Mouse (Mus musculus) liver, adult 2 months (tissue): ENCODE measurements around the gene Rinl. TPM values are rescaled to one million over a fixed set of nuclear protein-coding genes. Genes with fewer than 3 reads are reported as not detected.

Source experiments
- DNase-seq: peaks from one replicate; pipeline ENCODE4 v3.0.0-alpha.2; 2011; ENCODE audit warnings: low read depth, low spot score; ENCODE audit errors: extremely low read depth
- H3K27ac ChIP-seq: fragments of 200-500 bp; replicated peaks from 2 replicates; pipeline ENCODE4 v1.5.1; 2012; ENCODE audit warnings: low read depth, mild to moderate bottlenecking, control low read depth, inconsistent platforms, low read length; ENCODE audit not compliant: insufficient read depth
- H3K27me3 ChIP-seq: fragments of 200-500 bp; 2 replicates; pipeline ENCODE4 v1.6.1; 2012; ENCODE audit warnings: mild to moderate bottlenecking, moderate library complexity, low read length, inconsistent platforms; ENCODE audit not compliant: control insufficient read depth, insufficient read depth
- H3K36me3 ChIP-seq: fragments of 200-500 bp; 2 replicates; pipeline ENCODE4 v1.6.1; 2012; ENCODE audit warnings: low read length, inconsistent platforms; ENCODE audit not compliant: control insufficient read depth, insufficient read depth
- H3K4me1 ChIP-seq: fragments of 200-500 bp; 2 replicates; pipeline ENCODE4 v1.6.1; 2011; ENCODE audit warnings: low read length; ENCODE audit not compliant: control insufficient read depth, insufficient read depth
- H3K4me3 ChIP-seq: fragments of 200-500 bp; 2 replicates; pipeline ENCODE4 v1.5.1; 2011; ENCODE audit warnings: low read depth, mild to moderate bottlenecking, control low read depth, low read length, moderate library complexity; ENCODE audit not compliant: insufficient read depth
- H3K79me2 ChIP-seq: fragments of 200-500 bp; 2 replicates; pipeline ENCODE4 v1.6.1; 2012; ENCODE audit warnings: inconsistent platforms, mild to moderate bottlenecking, low read length, moderate library complexity; ENCODE audit not compliant: control insufficient read depth, insufficient read depth
- H3K9ac ChIP-seq: fragments of 200-500 bp; 2 replicates; pipeline ENCODE4 v1.6.1; 2012; ENCODE audit warnings: low read depth, mild to moderate bottlenecking, control low read depth, inconsistent platforms, low read length
- CTCF ChIP-seq: fragments of 200-500 bp; IDR thresholded peaks from 2 replicates; pipeline ENCODE4 v1.5.1; 2011; ENCODE audit warnings: low read depth, low read length, control low read depth
- POLR2A ChIP-seq: fragments of 200-500 bp; IDR thresholded peaks from 2 replicates; pipeline ENCODE4 v1.6.1; 2011; ENCODE audit warnings: low read length, control low read depth; ENCODE audit not compliant: insufficient read depth; ENCODE audit errors: extremely low read depth
- WGBS: fragments of 180-500 bp; shearing (Covaris S2); methylation state at CpG from one replicate; pipeline ENCODE4 v1.1.7; 2018; 5-methylcytosine and 5-hydroxymethylcytosine counted together
- polyA plus RNA-seq: library from polyadenylated mRNA; depleted of rRNA; stranded (reverse); fragments of >200 nt; gene quantifications from 2 replicates; pipeline ENCODE4 v1.2.3, GENCODE M21; 2012
- total RNA-seq: library from RNA; depleted of rRNA; stranded (reverse); fragments of >200 nt; gene quantifications from 2 replicates; pipeline ENCODE4 v1.2.3, GENCODE M21; 2014

Rinl gene
- total and polyA plus RNA-seq, 2 experiments, result 1.2 to 1.4 TPM

DNA sequence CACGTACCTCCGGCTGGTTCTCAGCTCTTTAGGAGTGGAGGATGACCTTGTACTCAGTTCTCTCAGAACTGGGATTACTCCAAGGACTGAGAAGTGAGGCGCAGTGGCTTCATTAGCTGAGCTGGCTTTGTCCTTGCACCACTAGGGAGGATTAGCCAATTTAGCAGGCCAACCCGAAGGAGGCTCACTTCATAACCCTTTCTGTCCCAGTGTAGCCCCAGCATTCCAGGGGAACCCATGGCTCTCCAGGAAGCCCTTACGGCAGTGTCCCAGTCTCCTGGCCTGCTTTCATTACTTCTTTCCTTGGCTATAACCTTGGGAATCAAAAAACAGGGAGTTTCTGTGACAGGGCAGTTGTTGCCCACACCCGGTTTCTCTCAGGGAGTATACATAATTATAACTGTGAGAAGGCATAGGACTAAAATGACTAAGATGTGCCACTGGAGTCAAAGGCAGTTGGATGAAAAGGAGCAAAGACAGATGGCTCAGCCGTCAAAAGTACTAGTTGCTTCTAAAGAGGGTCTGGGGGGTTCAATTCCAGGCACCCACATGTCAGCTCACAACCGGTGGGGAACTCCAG, 19.0 kb downstream of the Rinl start:
- Histone ChIP-seq H3K27me3 (no peaks in the 10 kb centered on the region), H3K9ac (peak overlapping the region; percentile 88), H3K27ac (peak overlapping the region; percentile 96), H3K79me2 (peaks cover 9% of the 10 kb centered on the region; the same call in 1 of the 2 replicates), H3K36me3 (peaks cover 3% of the 10 kb centered on the region; the same call in 1 of the 2 replicates), H3K4me1 (peaks cover 13% of the 10 kb centered on the region), H3K4me3 (peak overlapping the region; percentile 79; the same call in 1 of the 2 replicates)
- no peak for DNase-seq
- TF ChIP-seq CTCF (no peak), POLR2A (no peak)
- WGBS, result 45% methylated on average over 6 of the region's 8 CpGs

DNA sequence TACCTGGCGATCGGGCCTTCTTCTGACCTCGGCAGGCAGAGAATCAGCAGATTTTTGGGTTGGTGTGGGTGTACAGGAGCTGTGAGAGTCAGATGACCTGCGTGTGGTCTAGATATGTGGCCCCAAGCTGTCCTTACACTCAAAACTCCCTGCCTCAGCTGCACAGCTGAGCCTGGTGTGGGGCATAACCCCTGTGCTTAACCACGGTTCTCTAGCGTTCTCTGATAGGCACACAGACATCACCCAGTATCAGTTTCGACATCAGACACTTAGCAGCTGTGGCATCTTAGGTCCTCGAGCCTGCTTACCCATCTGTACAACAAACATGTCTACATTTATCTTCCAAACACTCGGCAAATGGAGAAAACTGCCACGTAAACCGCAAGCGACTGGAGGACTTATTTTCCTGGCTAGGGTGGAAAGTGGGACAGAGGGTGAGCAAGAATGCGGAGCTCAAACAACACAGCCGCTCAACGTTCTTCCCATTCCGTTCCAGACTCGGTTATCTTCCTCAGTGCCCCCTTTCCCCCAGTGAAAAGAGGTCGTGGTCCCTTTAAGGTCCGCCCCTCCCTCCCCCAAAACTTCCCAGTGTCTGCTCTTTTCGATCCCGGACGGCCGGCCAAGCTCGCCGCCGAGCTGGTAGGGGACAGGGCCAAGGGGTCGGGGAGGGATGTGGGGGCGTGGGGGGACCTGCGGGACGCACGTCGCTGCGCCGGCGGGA, 19.6 kb downstream of the Rinl start, which contains the start of gene Hnrnpl:
Hnrnpl (plus strand) TSS at position 321 of the 721 bp plus-strand sequence.
- Histone ChIP-seq H3K27me3 (no peaks in the 10 kb centered on the region), H3K27ac (peak within 1 kb of the TSS; percentile 96), H3K4me3 (peak within 1 kb of the TSS; percentile 79), H3K4me1 (peaks cover 9% of the 10 kb centered on the region), H3K36me3 (peaks cover 9% of the 10 kb centered on the region), H3K9ac (peak within 1 kb of the TSS; percentile 88), H3K79me2 (peaks cover 9% of the 10 kb centered on the region; the same call in 1 of the 2 replicates)
- TF ChIP-seq POLR2A (no peak), CTCF (no peak)
- WGBS, result 2% methylated on average over 35 of the region's 35 CpGs
- DNase-seq, result peak; percentile 65

DNA sequence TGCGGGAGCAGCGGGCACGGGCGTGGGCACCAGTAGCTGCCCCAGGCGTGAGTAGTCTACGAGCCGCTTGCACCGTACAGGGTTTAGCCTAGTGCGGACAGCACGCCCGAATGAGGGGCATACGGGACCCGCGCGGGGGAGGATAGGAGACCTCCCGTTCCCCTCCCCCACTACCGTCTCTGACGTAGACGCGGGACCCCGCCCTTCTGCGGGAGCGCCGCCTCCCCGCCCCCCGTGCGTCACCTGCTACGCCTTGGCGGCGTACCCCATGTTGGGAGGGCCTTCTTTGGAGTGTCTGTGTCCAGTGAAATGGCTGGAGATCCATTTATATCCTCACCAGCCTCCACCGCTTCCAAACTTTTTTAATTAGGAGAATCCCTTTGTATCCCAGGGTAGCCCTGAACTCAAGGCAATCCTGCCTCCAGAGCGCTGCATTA, 20.2 kb downstream of the Rinl start:
- DNase-seq, result peak; percentile 77
- WGBS, result 0% methylated on average over 31 of the region's 32 CpGs
- Histone ChIP-seq H3K79me2 (peaks cover 9% of the 10 kb centered on the region; the same call in 1 of the 2 replicates), H3K27me3 (no peaks in the 10 kb centered on the region), H3K9ac (peak overlapping the region; percentile 88), H3K4me1 (peaks cover 7% of the 10 kb centered on the region), H3K36me3 (peaks cover 15% of the 10 kb centered on the region), H3K27ac (peak overlapping the region; percentile 96), H3K4me3 (peak overlapping the region; percentile 79)
- no peak for TF ChIP-seq CTCF
- TF ChIP-seq POLR2A, result no peak

- H3K27ac ChIP-seq, result peak overlapping the region; percentile 96
- H3K36me3 ChIP-seq, result peaks cover 21% of the 10 kb centered on the region
- under 1% methylated on average over 35 of the region's 35 CpGs for WGBS
- TF ChIP-seq POLR2A (no peak), CTCF (no peak)
- H3K4me3 ChIP-seq, result peak overlapping the region; percentile 79
- H3K4me1 ChIP-seq, result peaks cover 7% of the 10 kb centered on the region
- H3K27me3 ChIP-seq, result no peaks in the 10 kb centered on the region
- peaks cover 9% of the 10 kb centered on the region; the same call in 1 of the 2 replicates for H3K79me2 ChIP-seq
- peak overlapping the region; percentile 72 for H3K9ac ChIP-seq
- DNase-seq, result peak; percentile 71
These were observed 20.8 kb downstream of the Rinl start for GRCm38 (mm10) chr7:28809401-28810089.

DNA sequence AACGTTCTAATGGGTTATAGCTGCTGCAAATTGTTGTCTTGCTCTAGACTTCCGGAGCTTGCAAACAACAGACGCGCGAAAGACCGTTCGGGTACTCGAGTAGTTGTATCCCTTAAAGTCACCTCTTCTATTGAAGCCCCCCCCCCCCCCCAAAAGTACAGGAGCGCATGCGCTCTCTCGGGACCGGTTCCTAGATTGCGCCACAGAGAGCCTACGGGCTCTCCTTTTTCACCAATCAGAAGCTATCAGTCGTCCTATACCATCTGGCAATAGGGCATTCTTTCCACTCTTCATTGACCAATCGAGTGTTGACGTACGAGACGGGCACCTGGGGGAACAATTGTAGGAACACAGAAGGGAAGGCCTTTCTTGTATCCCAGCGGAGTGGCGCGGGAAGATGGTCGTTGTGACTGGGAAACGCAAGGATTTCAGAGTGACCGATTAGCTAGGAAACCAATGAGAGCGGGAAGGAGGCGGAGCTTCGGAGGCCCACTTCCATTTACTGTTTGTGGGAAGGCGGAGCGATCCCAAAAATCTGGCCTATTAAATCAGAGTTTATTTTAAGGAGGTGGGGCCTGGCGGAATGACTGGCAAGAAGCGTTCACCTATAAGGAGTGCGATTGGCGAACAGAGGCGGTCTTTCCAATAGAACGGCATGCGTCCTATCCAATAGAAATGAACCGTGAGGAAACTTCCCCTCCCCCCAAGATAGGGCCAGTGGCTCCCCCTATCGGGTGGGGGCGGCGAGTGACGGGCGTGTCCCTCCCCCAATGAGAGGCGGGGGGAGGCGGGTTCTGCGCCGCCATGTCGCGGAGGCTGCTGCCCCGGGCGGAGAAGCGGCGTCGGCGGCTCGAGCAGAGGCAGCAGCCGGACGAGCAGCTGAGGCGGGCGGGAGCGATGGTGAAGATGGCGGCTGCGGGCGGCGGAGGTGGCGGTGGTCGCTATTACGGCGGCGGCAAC, 21.6 kb downstream of the Rinl start:
- under 1% methylated on average over 70 of the region's 70 CpGs for WGBS
- H3K9ac ChIP-seq, result peak overlapping the region; percentile 93
- peaks cover 13% of the 10 kb centered on the region; the same call in 1 of the 2 replicates for H3K79me2 ChIP-seq
- no peaks in the 10 kb centered on the region for H3K27me3 ChIP-seq
- H3K36me3 ChIP-seq, result peaks cover 29% of the 10 kb centered on the region
- peaks cover 7% of the 10 kb centered on the region for H3K4me1 ChIP-seq
- peak overlapping the region; percentile 96 for H3K27ac ChIP-seq
- peak; percentile 99 for DNase-seq
- TF ChIP-seq POLR2A (peak; percentile 93), CTCF (peak; percentile 48)
- H3K4me3 ChIP-seq, result peak overlapping the region; percentile 79
